Mouse (Mus musculus): ENCODE measurements around the gene Mpig6b. TPM values are rescaled to one million over a fixed set of nuclear protein-coding genes. Genes with fewer than 3 reads are reported as not detected.

Gene Mpig6b
- polyA plus RNA-seq, 1 experiment, result 0.30 TPM

GRCm38 (mm10) chr17:35100196-35100765 is 34.3 kb upstream of the Mpig6b start:
- no peak for DNase-seq (ENCODE audit: low read depth)
- TF ChIP-seq POLR2A (IDR thresholded peaks at IDR 0.05; ENCODE audit: borderline replicate concordance, extremely low read depth, insufficient read depth, insufficient read length, poor library complexity, severe bottlenecking) (no peak), CTCF (IDR thresholded peaks at IDR 0.05; ENCODE audit: borderline replicate concordance, extremely low read depth, insufficient read depth, insufficient read length) (no peak)

GRCm38 (mm10) chr17:35097164-35097655 is 31.2 kb upstream of the Mpig6b start:
- no peak for DNase-seq (ENCODE audit: low read depth)
- no peak for TF ChIP-seq CTCF (IDR thresholded peaks at IDR 0.05; ENCODE audit: borderline replicate concordance, extremely low read depth, insufficient read depth, insufficient read length)
- no peak for TF ChIP-seq POLR2A (IDR thresholded peaks at IDR 0.05; ENCODE audit: borderline replicate concordance, extremely low read depth, insufficient read depth, insufficient read length, poor library complexity, severe bottlenecking)

- DNase-seq (ENCODE audit: low read depth), result no peak
- TF ChIP-seq POLR2A (IDR thresholded peaks at IDR 0.05; ENCODE audit: borderline replicate concordance, extremely low read depth, insufficient read depth, insufficient read length, poor library complexity, severe bottlenecking), result no peak
- TF ChIP-seq CTCF (IDR thresholded peaks at IDR 0.05; ENCODE audit: borderline replicate concordance, extremely low read depth, insufficient read depth, insufficient read length), result no peak
Observed at GRCm38 (mm10) chr17:35096597-35096996, 30.6 kb upstream of the Mpig6b start.

GRCm38 (mm10) chr17:35094475-35095365 is 28.7 kb upstream of the Mpig6b start:
- TF ChIP-seq CTCF (IDR thresholded peaks at IDR 0.05; ENCODE audit: borderline replicate concordance, extremely low read depth, insufficient read depth, insufficient read length) (no peak), POLR2A (IDR thresholded peaks at IDR 0.05; ENCODE audit: borderline replicate concordance, extremely low read depth, insufficient read depth, insufficient read length, poor library complexity, severe bottlenecking) (no peak)
- no peak for DNase-seq (ENCODE audit: low read depth)

GRCm38 (mm10) chr17:35092403-35093198 is 26.6 kb upstream of the Mpig6b start:
- no peak for DNase-seq (ENCODE audit: low read depth)
- TF ChIP-seq CTCF (IDR thresholded peaks at IDR 0.05; ENCODE audit: borderline replicate concordance, extremely low read depth, insufficient read depth, insufficient read length) (no peak), POLR2A (IDR thresholded peaks at IDR 0.05; ENCODE audit: borderline replicate concordance, extremely low read depth, insufficient read depth, insufficient read length, poor library complexity, severe bottlenecking) (no peak)

GRCm38 (mm10) chr17:35090166-35090932 is 24.4 kb upstream of the Mpig6b start:
- DNase-seq (ENCODE audit: low read depth), result peak; percentile 78

GRCm38 (mm10) chr17:35088825-35089644 is 23.1 kb upstream of the Mpig6b start, which contains the start of gene Abhd16a:
Abhd16a (plus strand) TSS chr17:35089263.
- DNase-seq (ENCODE audit: low read depth), result peak; percentile 97
- no peak for TF ChIP-seq CTCF (IDR thresholded peaks at IDR 0.05; ENCODE audit: borderline replicate concordance, extremely low read depth, insufficient read depth, insufficient read length)
- TF ChIP-seq POLR2A (IDR thresholded peaks at IDR 0.05; ENCODE audit: borderline replicate concordance, extremely low read depth, insufficient read depth, insufficient read length, poor library complexity, severe bottlenecking), result peak; percentile 90

More at GRCm38 (mm10) chr17:35090166-35090932, 24.4 kb upstream of the Mpig6b start:
- no peak for TF ChIP-seq CTCF (IDR thresholded peaks at IDR 0.05; ENCODE audit: borderline replicate concordance, extremely low read depth, insufficient read depth, insufficient read length)
- no peak for TF ChIP-seq POLR2A (IDR thresholded peaks at IDR 0.05; ENCODE audit: borderline replicate concordance, extremely low read depth, insufficient read depth, insufficient read length, poor library complexity, severe bottlenecking)

GRCm38 (mm10) chr17:35088151-35088550 is 22.2 kb upstream of the Mpig6b start:
- TF ChIP-seq CTCF (IDR thresholded peaks at IDR 0.05; ENCODE audit: borderline replicate concordance, extremely low read depth, insufficient read depth, insufficient read length) (no peak), POLR2A (IDR thresholded peaks at IDR 0.05; ENCODE audit: borderline replicate concordance, extremely low read depth, insufficient read depth, insufficient read length, poor library complexity, severe bottlenecking) (no peak)
- DNase-seq (ENCODE audit: low read depth), result no peak

- no peak for DNase-seq (ENCODE audit: low read depth)
- TF ChIP-seq POLR2A (IDR thresholded peaks at IDR 0.05; ENCODE audit: borderline replicate concordance, extremely low read depth, insufficient read depth, insufficient read length, poor library complexity, severe bottlenecking) (no peak), CTCF (IDR thresholded peaks at IDR 0.05; ENCODE audit: borderline replicate concordance, extremely low read depth, insufficient read depth, insufficient read length) (no peak)
Observed at GRCm38 (mm10) chr17:35085208-35085865, 19.4 kb upstream of the Mpig6b start, which contains the start of gene Ly6g6f. Ly6g6f (minus strand) TSS chr17:35085610.

All from brain, embryonic 14.5 days (tissue).